ENCODE assay signal across 17 mouse cellular contexts in the genomic region with DNA sequence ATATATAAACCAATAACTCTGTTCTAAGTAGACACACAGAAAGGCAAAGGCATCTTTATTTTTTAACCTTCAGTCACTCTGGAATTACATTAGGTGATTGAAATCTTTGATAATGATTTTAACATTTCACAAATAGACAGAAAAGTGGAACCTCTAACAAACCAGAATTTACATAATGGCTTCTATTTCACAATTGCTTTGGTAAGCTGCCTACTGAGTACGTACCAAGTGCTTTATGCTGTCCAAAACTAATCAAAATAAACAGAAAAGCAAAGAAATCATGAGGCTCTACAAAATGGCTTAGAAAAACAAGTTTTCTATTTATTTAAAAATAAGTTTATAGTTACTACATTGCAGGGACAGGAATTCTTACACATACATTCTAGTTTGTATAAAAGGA. TPM values are rescaled to one million over a fixed set of nuclear protein-coding genes. Genes with fewer than 3 reads are reported as not detected.
"Had no signal": no experiment of that assay in that cellular context is flagged by ENCODE, and none has a peak within 500 bp of the region (broad histone marks: within the 10 kb centered on the region; RNA-seq: fewer than 3 reads in every experiment).

No protein-coding gene starts in this region.

- H3K9ac ChIP-seq: neural tube, embryonic 13.5 days; neural tube, embryonic 15.5 days; stomach, embryonic 15.5 days had no signal

- H3K9me3 ChIP-seq: neural tube, embryonic 13.5 days; neural tube, embryonic 15.5 days; stomach, embryonic 15.5 days had no signal

- H3K4me2 ChIP-seq: neural tube, embryonic 13.5 days; neural tube, embryonic 15.5 days; stomach, embryonic 15.5 days had no signal

- H3K4me1 ChIP-seq: neural tube, embryonic 15.5 days; stomach, embryonic 15.5 days had no signal

- H3K4me3 ChIP-seq: neural tube, embryonic 13.5 days; neural tube, embryonic 15.5 days; stomach, embryonic 15.5 days had no signal

- H3K27ac ChIP-seq: neural tube, embryonic 13.5 days; neural tube, embryonic 15.5 days; stomach, embryonic 15.5 days; stomach, postnatal 0 days had no signal

- DNase-seq: retina, postnatal 1 day; right cerebral cortex, adult 18-20 months; right cerebral cortex, postnatal 14 days; right cerebral cortex, postnatal 25 days; right cerebral cortex, postnatal 4 days; spleen, adult 18-20 months; thymus, adult 18-20 months; thymus, adult 2 months; thymus, postnatal 14 days; thymus, postnatal 25 days; thymus, postnatal 36 days; thymus, postnatal 4 days had no signal

- H3K27me3 ChIP-seq: neural tube, embryonic 13.5 days; neural tube, embryonic 15.5 days; stomach, embryonic 15.5 days had no signal

RNA-seq across cellular contexts. Expression of a gene that starts 36.8 kb away (rescaled TPM):
- total RNA-seq: neutrophil, adult 5-6 weeks had no signal
